Mouse (Mus musculus) cerebellum, postnatal 36 days (tissue): ENCODE results near the gene 1500009C09Rik.
"Not testable (repeated sequence)": the region's sequence is repeated elsewhere in the genome, so short reads cannot be mapped to it uniquely, and the experiment has no call there.

Experiments
- DNase-seq, 2 experiments: peaks; one replicate each; pipeline ENCODE4 v3.0.0; 2021 to 2022; ENCODE audit warnings: mixed read lengths in 2 of 2

1500009C09Rik gene

GRCm38 (mm10) chr15:82218778-82219666, 33.2 kb upstream of the 1500009C09Rik start:
- DNase-seq, result no peak

GRCm38 (mm10) chr15:82220003-82220675, 32.1 kb upstream of the 1500009C09Rik start:
- no peak for DNase-seq

DNA sequence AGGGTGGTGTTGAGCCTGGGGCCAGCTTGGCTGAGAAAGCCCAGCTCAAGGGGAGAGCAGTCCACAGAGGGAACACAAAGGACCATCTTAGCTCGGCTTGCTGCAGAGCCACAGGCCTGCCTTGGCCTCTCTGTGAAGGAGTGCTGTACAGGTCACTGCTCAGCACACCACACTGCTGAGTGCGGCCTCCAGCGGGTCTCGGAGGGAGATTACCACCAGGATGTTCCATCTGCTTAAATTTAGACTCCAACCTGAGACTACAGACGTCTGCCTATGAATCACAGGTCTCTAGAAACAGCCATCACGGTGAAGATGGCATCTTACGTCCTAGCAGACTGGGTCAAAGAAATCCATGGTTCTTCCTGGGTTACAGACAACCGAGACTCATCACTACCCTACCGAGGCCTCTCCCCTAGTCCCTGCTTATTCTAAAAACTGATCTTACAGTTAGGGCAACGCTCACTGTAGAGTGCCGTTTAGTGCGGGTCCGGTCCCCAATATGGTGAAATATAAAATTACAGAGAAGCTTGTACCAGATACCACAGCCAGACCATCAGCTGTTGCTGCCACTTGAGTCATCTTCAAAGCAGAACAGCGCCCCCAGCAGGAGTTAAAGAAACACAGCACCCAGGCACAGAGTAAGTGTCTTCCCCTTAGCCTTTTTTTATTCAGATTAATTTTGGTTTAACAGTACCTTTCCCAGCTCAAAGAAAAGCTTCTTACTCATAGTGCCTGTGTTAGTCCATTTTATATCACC, 30.9 kb upstream of the 1500009C09Rik start:
- DNase-seq, result peak in 1 of 2 experiments; percentile 12

GRCm38 (mm10) chr15:82223251-82223650, 28.9 kb upstream of the 1500009C09Rik start:
- no peak for DNase-seq

GRCm38 (mm10) chr15:82223657-82224601, 28.3 kb upstream of the 1500009C09Rik start, which contains the start of gene Tnfrsf13c:
TSS of gene Tnfrsf13c (minus strand) at chr15:82224369.
- DNase-seq, result no peak

DNA sequence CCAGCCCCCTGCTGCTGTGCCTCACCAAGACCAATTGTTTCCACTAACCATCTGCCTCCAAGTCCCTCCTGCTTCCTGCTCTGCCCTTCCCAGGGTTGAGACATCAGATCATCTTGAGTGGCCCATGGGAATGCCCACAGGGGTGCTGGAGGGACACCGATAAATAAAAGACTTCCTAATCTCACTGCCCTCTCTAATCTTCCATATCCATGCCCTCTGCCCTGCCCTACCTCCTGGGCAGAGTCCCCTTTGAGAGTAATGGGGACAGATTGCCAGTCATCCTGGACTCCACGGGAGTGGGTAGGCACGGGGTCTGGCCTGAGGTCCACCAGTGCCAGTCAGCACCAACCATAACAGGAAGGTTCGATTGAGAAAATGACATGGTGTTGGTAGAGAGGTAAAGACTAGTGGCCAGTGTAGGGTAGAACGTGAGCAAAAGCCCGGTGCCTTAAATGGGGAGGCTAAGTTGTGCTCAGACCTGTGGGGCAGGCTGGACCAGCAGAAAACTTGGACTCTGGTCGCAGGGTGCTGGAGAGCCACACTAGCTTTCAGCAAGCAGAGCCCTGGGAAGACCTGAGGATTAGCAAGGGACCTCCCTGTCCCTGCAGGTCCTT, 27.5 kb upstream of the 1500009C09Rik start:
- DNase-seq, result no peak

- no peak for DNase-seq
Measured at GRCm38 (mm10) chr15:82225769-82226168, 26.4 kb upstream of the 1500009C09Rik start.

DNA sequence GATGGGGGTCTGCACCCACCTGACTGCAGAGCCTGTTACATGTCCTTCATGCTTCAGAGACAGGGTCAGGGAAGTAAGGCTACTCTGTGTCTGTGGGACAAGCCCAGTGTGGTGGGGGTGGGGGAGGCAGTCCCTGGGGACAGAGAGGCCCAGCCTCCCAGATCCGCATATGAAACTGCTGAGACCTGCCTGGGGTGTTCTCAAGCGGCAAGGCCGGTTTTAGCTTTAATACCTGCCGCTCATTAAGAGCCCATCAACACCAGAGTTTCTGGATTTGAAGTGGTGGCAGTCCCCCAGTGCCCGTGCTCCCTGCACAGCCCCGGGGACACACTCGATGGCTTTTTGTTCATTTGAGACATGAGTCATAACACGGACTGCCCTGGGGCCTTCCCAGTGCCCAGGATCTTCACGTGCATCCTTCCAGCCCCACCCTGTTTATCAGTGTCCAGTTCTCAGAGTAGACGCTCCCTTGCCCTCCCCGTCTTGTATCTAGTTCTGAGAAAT, 22.6 kb upstream of the 1500009C09Rik start:
- DNase-seq, result no peak

GRCm38 (mm10) chr15:82230098-82230611, 22.0 kb upstream of the 1500009C09Rik start:
- no peak for DNase-seq

DNA sequence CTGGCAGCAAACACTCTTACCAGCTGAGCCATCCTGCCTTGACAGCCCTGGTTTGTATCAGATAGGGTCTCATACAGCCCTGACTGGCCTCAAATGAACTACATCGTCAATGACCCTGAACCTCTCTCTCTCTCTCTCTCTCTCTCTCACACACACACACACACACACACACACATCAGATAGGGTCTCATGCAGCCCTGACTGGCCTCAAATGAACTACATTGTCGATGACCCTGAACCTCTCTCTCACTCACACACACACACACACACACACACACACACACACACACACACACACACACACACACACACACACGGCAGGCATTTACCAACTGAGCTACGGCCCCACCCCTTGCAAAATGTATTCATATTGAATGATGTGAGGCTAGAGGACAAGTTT, 21.1 kb upstream of the 1500009C09Rik start:
- no peak for DNase-seq

DNA sequence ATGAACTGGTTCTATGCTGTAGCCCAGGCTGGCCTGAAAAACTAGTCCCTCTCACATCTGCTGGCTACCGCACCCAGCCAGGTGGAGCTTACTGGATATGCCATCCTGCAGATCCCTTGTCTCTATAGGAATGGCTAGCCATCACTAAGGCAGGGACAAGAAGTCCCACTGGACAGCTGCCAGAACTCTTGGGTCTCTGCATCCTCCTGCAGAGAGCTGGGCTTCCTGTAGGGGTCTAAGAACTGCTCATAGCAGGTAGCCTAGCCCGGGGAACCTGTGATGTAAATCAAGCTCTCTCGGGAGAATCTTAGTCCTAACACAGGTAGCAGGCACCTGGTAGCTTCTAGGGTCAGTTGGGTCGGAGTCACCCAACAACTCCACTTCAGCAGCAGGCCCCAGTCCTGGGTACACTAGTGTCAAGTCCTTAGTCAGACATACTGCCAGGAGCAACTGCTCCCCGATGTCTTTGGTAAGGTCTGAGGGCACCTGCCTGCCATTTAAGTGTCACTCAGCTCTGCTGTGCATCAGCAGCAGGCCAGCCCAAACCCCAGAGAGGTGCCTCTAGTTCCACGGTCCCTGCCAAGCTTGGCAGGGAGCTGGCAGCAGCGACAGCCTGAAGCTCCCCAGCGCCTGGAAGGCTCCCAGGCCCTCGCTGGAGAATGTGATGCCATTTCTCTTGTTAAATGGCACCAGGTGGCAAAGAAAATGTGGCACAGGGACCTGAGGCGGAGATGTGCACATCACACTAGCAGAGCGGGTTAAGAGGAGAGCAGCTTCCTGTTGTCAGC, 20.4 kb upstream of the 1500009C09Rik start:
- peak; percentile 88 to 91 for DNase-seq

- no peak for DNase-seq
Measured at GRCm38 (mm10) chr15:82232651-82233050, 19.5 kb upstream of the 1500009C09Rik start.

GRCm38 (mm10) chr15:82235661-82236060, 16.5 kb upstream of the 1500009C09Rik start:
- DNase-seq, result no peak

DNA sequence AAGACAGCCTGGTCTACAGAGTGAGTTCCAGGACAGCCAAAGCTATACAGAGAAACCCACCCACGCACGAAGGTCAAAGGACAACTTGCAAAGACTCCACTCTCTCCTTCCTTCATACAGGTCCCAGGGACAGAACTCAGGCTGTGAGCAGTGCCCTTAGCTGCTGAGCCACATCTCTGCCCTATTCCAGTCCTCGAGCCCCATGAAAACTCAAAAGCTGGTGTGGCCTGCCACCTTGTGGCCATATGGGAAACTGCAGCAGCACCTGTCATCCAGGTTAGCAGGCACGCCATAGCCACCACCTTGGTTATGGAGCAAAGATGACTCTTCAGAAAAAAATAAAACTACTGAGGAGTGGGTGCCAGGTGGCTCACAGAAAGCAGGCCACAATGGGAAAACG, 15.6 kb upstream of the 1500009C09Rik start:
- peak; percentile 94 to 98 for DNase-seq

DNA sequence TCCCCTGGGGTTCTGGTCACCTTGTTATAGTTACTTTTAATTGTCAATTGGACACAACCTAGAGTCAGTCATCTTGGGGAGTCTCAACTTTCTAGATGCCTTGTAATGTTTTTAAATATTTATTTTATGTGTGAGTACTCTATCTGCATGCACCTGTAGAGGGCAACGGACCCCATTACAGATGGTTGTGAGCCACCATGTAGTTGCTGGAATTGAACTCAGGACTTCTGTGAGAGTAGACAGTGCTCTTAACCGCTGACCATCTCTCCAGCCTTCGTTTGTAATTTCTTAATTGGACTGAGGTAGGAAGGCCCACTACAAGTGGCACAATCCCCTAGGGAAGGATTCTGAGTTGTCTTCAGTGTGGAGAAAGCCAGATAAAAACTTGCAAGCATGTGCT, 8.9 kb upstream of the 1500009C09Rik start:
- DNase-seq, result no peak

DNA sequence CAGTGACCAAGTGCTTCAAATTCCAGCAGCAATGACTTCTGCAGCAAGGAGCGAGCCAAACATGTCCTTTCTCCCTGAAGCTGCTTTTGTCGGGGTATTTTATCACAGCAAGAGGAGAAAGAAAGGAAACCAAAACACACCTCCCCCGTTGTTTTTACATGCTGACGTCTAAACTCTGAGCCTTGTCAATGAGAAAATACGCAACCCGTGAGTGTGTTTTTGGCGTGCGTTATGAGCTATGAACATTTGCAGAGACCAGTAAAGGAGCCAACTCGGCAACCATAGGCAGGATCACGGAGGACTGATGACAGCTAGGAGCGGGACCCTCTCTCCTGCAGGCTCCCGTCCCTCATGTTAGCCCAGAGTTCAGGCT, 8.5 kb upstream of the 1500009C09Rik start:
- no peak for DNase-seq

DNA sequence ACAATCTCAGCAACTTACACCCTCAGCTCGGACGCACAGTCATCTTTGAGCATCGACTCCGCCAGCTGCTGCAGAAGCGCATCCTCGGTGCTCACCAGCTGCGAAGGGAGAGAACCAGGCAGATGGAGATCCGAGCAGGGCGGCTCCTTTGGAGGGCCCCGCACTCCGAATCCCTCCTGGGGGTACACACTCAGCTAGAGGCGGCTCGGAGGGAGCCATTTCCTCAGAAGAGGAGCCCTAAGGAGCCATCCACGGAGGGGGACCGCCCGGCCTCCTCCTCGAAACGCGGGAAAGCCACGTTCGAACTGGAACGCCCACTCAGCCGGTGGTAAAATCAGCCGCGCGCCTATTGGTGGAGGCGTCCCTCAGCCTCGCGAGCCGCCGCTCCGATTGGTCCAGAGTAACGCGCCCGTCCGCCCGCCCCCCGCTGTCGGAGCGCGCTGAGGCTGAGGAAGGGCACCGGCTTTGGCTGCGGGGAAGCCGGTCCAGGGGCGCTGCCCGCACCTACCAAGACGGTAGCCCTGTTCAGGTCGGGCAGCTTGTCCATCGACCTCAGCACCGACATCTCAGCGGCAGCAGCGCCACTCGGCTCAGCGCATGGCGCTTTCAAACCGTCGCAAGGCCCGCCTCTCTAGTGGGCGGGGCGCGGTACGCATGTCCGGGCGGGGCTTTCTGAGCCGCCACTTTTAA, 7.9 kb upstream of the 1500009C09Rik start, which contains the start of gene Cenpm:
Cenpm (minus strand) TSS at position 634 of the 690 bp plus-strand sequence.
- peak; percentile 92 to 94 for DNase-seq

DNA sequence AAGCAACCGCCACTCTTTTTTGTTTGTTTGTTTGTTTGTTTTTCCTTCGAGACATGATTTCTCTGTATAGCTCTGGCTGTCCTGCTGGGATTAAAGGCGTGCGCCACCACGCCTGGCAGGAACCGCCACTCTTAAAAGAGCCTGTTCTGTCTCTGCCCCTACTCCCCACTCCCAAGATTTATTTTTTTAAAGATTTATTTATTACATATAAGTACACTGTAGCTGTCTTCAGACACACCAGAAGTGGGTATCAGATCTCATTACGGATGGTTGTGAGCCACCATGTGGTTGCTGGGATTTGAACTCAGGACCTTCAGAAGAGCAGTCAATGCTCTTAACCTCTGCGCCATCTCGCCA, 7.4 kb upstream of the 1500009C09Rik start:
- DNase-seq, result not testable (repeated sequence)

DNA sequence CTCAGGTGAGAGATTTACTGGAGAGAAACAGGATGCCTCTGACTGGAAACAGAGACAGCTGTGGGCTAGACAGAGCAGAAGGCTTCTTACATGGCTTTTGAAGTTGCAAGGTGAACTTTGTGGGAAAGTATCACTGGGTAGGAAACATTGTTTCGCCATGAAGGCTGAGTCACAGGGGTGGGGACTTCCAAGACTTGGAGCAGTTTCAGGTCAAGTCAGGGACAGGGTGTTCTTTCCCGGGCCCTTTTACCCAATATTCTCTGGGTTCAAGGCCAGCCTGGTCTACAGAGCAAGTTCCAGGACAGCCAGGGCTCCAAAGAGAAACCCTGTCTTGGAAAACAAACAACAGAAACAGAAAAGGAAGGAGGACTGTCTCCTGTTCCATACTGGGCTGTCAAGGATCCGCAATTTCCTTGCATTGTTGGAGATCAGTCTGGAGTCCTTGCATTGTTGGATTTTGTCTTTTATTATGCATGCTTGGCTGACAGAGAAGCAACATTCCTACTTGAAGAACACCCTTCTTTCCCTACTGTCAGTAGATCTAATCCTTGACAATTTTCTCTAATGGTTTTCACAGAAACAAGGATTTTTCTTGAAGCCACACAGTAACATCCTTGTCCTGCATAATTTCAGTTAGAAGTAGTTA, 4.9 kb upstream of the 1500009C09Rik start:
- DNase-seq, result no peak
